Mouse (Mus musculus) lung, postnatal 0 days (tissue): Measurements from ENCODE around the gene Angptl1.

Experiments
- CTCF ChIP-seq: IDR thresholded peaks from 2 replicates; pipeline ENCODE4 v1.5.1; 2016; ENCODE audit warnings: antibody characterized with exemption, mild to moderate bottlenecking
- EP300 ChIP-seq: IDR thresholded peaks from 2 replicates; pipeline ENCODE4 v1.6.1; 2016; ENCODE audit warnings: antibody characterized with exemption, mild to moderate bottlenecking, control low read depth

GRCm38 (mm10) chr1:156903899-156904298 is 65.5 kb downstream of the Angptl1 start:
- no peak for TF ChIP-seq CTCF
- no peak for TF ChIP-seq EP300
